In genomic region chr9:63657167-63657566, GRCm38 (mm10) we compare ENCODE assay signal across 11 mouse cellular contexts. TPM values are rescaled to one million over a fixed set of nuclear protein-coding genes. Genes with fewer than 3 reads are reported as not detected.
DNase-seq lines count a peak whose midpoint lies in the region.
"Had no signal": no experiment of that assay in that cellular context is flagged by ENCODE, and none has a peak within 500 bp of the region (broad histone marks: within the 10 kb centered on the region; RNA-seq: fewer than 3 reads in every experiment).

No protein-coding gene starts in this region.

- intact Hi-C loops in left cerebral cortex, postnatal 36 days (cut with DNase I) = no loop called here

- peak; percentile 53 for DNase-seq in adrenal gland, adult 2 months
- no peak for DNase-seq in adrenal gland, postnatal 10 days
- peak; percentile 52 for DNase-seq in ovary, adult 18-20 months (ENCODE audit: low spot score)
- no peak for DNase-seq in ovary, postnatal 36 days (ENCODE audit: low spot score)
- DNase-seq in kidney, postnatal 14 days = peak; percentile 77
- DNase-seq in lung, postnatal 4 days = peak; percentile 74 to 86
- no peak for DNase-seq in left cerebral cortex, postnatal 36 days (ENCODE audit: low spot score in 2 of 2)
- no peak for DNase-seq in cerebellum, postnatal 10 days
- DNase-seq: gastrocnemius, postnatal 25 days; liver, postnatal 0 days had no signal

RNA-seq across cellular contexts. Expression of gene Aagab, which starts 54.7 kb away (rescaled TPM):
- total RNA-seq in adrenal gland, adult 2 months (2021) = 10 to 100 TPM; 21.9 to 32.3 TPM
- 11.8 and 14.1 TPM in 2 replicates for polyA plus RNA-seq in adrenal gland, adult 2 months (2012; rRNA removed)
- 10 to 100 TPM; 22.0 to 24.3 TPM for total RNA-seq in adrenal gland, postnatal 10 days (2021)
- 10 to 100 TPM; 44.8 to 51.7 TPM for total RNA-seq in left cerebral cortex, postnatal 36 days (2021)

RNA-seq across cellular contexts. Expression of gene Iqch, which starts 54.9 kb away (rescaled TPM):
- under 1 TPM in 1 of 2 experiments, not detected in 1; 0.12 TPM for total RNA-seq in adrenal gland, adult 2 months (2021)
- polyA plus RNA-seq in adrenal gland, adult 2 months (2012; rRNA removed) = not detected in 2 replicates
- under 1 TPM; 0.18 TPM for total RNA-seq in adrenal gland, postnatal 10 days (2021)
- under 1 TPM in 1 of 2 experiments, not detected in 1; 0.14 TPM for total RNA-seq in left cerebral cortex, postnatal 36 days (2021)
- total RNA-seq: gastrocnemius, postnatal 25 days; monocyte, adult 5-6 weeks had no signal

Comparison
In these comparisons a context has a peak if more than half of its experiments do, and no peak if none do; other contexts are left out.
1. DNase-seq: peak in adrenal gland, adult 2 months (single experiment), ovary, adult 18-20 months (single experiment), kidney, postnatal 14 days (single experiment) and lung, postnatal 4 days (2 of 2); none in adrenal gland, postnatal 10 days (single experiment), ovary, postnatal 36 days (single experiment), left cerebral cortex, postnatal 36 days (0 of 2) and cerebellum, postnatal 10 days (0 of 2).